In the genomic region with DNA sequence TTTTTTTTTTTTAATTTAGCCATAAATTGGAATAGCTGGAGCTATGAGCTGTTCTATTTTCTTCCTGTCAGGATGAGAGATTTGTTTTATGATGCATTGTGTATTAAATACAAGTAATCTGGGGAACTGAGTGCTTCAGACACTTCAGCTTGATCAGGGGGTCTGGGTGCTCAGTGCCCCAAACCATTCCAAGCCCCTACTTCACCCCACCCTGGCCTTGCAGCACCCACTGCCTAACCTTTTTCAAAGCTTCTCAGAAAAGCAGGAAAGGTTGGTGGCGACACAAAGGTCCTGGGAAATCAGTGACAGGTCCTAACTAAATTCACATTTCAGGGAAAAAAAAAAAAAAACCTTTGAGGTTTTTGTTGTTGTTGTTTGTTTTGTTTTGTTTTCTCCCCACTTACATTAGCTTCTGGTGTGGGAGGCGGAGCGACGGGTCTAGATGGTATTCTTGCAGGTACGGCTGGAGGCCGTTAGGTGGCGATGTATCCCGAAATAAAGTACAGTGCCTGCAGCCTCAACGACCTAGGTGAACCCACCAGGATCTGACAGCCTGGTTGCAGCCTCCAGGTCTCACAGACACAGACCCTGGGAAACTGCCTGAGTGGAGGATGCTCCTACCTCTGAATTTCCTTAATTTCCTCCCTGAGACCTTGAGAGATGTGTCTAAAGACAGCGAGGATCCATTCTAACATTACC, we compare ENCODE assay signal across 8 mouse cellular contexts.
DNase-seq lines count a peak whose midpoint lies in the region; ATAC-seq and TF ChIP-seq lines count a peak whose summit lies in the region.

No protein-coding gene starts in this region.

- H3K36me3 ChIP-seq in intestine, postnatal 0 days (ENCODE audit: control insufficient read depth, insufficient read depth) = no peaks in the 10 kb centered on the region
- no peaks in the 10 kb centered on the region for H3K36me3 ChIP-seq in midbrain, embryonic 14.5 days (ENCODE audit: control insufficient read depth, insufficient read depth, low read length)

- ATAC-seq in cerebellum, adult (ENCODE audit: insufficient number of reproducible peaks, low FRiP score, low TSS enrichment) = peak; percentile 45; the same call in 1 of the 2 replicates
- peak; percentile 29; the same call in 1 of the 2 replicates for ATAC-seq in intestine, postnatal 0 days
- peak; percentile 67; the same call in 1 of the 2 replicates for ATAC-seq in midbrain, embryonic 14.5 days (ENCODE audit: low FRiP score, low TSS enrichment)

- peaks cover 18% of the 10 kb centered on the region; the same call in 1 of the 2 replicates for H3K27me3 ChIP-seq in intestine, postnatal 0 days (replicated peaks; ENCODE audit: control insufficient read depth, insufficient read depth, low read length)
- peaks cover 7% of the 10 kb centered on the region for H3K27me3 ChIP-seq in midbrain, embryonic 14.5 days (ENCODE audit: control insufficient read depth, insufficient read depth, low read length)

- H3K9ac ChIP-seq in intestine, postnatal 0 days (ENCODE audit: low read depth, low read length) = no peak overlapping the region
- no peak overlapping the region for H3K9ac ChIP-seq in midbrain, embryonic 14.5 days (replicated peaks; ENCODE audit: low read length)

- no peak for DNase-seq in cerebellum, adult 11-12 months
- DNase-seq in gastrocnemius, postnatal 36 days = peak; percentile 43 to 58
- DNase-seq in left cerebral cortex, postnatal 4 days = peak; percentile 77
- DNase-seq in midbrain, embryonic 14.5 days = peak; percentile 90
- peak; percentile 27 for DNase-seq in thymus, postnatal 0 days (ENCODE audit: low spot score)

- no peaks in the 10 kb centered on the region for H3K9me3 ChIP-seq in intestine, postnatal 0 days (ENCODE audit: control insufficient read depth)
- H3K9me3 ChIP-seq in midbrain, embryonic 14.5 days (ENCODE audit: control insufficient read depth, low read length) = no peaks in the 10 kb centered on the region

- intact Hi-C loops in gastrocnemius, postnatal 36 days (cut with DNase I) = no loop called here
- intact Hi-C loops in left cerebral cortex, postnatal 4 days (cut with DNase I) = loop anchor here (1.0 kb wide), 1 partner anchor 500 kb away; no protein-coding TSS in a partner anchor

- H3K27ac ChIP-seq in cortical plate, adult 2 months (ENCODE audit: insufficient read depth, low read length) = no peak overlapping the region
- H3K27ac ChIP-seq in intestine, postnatal 0 days (ENCODE audit: low read depth, low read length) = no peak overlapping the region
- no peak overlapping the region for H3K27ac ChIP-seq in midbrain, embryonic 14.5 days (replicated peaks; ENCODE audit: low read depth, low read length)

- no peak for TF ChIP-seq POLR2A in cortical plate, adult 2 months (IDR thresholded peaks at IDR 0.05; ENCODE audit: extremely low read depth, insufficient read depth, low read length)

- H3K4me3 ChIP-seq in cortical plate, adult 2 months (ENCODE audit: insufficient read depth, low read length) = no peak overlapping the region
- H3K4me3 ChIP-seq in intestine, postnatal 0 days (ENCODE audit: low read depth, low read length) = no peak overlapping the region
- no peak overlapping the region for H3K4me3 ChIP-seq in midbrain, embryonic 14.5 days (replicated peaks; ENCODE audit: low read depth, low read length)

- H3K4me2 ChIP-seq in intestine, postnatal 0 days (replicated peaks; ENCODE audit: low read depth) = no peak overlapping the region
- no peak overlapping the region for H3K4me2 ChIP-seq in midbrain, embryonic 14.5 days (ENCODE audit: low read length)

- H3K4me1 ChIP-seq in cortical plate, adult 2 months (ENCODE audit: control insufficient read depth, insufficient read depth, low read length) = no peaks in the 10 kb centered on the region
- no peaks in the 10 kb centered on the region for H3K4me1 ChIP-seq in intestine, postnatal 0 days (replicated peaks; ENCODE audit: control insufficient read depth, insufficient read depth, low read length)
- H3K4me1 ChIP-seq in midbrain, embryonic 14.5 days (ENCODE audit: control insufficient read depth, insufficient read depth, low read length) = peaks cover 3% of the 10 kb centered on the region; the same call in 1 of the 2 replicates

- WGBS in intestine, postnatal 0 days = 19% methylated on average over 10 of the region's 10 CpGs
- WGBS in midbrain, embryonic 14.5 days = 7% methylated on average over 10 of the region's 10 CpGs

- peak; percentile 70 for TF ChIP-seq CTCF in cortical plate, adult 2 months (IDR thresholded peaks at IDR 0.05; ENCODE audit: extremely low read depth, insufficient read depth, low read length)
- peak; percentile 82 for TF ChIP-seq CTCF in intestine, postnatal 0 days (IDR thresholded peaks at IDR 0.05; ENCODE audit: low read depth)
